In the genomic region with DNA sequence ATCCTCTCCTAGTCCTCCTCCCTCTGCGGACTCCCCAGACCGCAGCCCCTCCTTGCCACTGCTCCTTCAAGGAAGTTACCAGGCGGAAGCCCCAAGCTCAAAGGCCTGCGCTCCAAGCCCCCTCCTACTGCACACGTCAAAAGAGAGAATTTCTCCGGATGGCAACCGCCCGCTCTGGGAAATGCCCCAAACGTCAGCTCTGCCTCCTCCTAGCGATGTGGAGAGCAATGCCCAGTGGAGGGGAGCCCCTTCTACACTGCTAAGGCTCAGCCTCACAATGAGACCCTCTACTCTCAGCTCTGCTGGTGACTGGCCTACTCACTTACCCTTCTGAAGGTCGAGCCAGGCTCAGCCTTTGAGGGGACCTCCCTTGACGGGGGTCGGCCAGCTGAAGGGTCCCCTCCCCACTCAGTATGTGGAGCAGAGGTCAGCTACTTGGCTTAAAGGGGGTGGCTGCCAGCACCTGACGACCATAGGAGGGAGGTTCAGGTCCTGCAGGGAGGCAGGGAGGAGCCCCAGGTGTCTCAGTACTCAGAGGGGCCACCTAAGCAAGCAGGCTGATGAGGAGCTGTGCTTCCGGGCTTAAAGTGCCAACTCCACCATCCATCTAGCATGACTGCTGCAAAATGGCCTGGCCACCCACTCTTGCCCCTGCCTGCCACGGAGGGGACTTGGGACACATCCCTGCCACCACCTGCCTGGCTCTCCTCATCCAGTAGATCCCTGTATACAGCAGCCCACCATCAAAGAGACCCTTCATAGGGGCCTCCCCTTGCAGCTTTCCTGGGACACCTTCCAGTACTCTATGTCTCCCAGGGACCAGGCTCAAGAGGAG, we compare ENCODE assay signal across 8 mouse cellular contexts.
DNase-seq lines count a peak whose midpoint lies in the region; ATAC-seq and TF ChIP-seq lines count a peak whose summit lies in the region.

No protein-coding gene starts in this region.

- no peak for DNase-seq in CH12.LX (ENCODE audit: extremely low read depth)
- DNase-seq in brain, adult 2 months (ENCODE audit: low read depth, low spot score): peak; percentile 79
- no peak for DNase-seq in adrenal gland, postnatal 14 days
- DNase-seq in B cell, adult 2 months: no peak
- no peak for DNase-seq in gastrocnemius, adult 8-10 months (ENCODE audit: low spot score in 2 of 2)

- no peak for TF ChIP-seq EP300 in CH12.LX (IDR thresholded peaks at IDR 0.05; ENCODE audit: low read length)

- no peaks in the 10 kb centered on the region for H3K79me2 ChIP-seq in CH12.LX (replicated peaks; ENCODE audit: control insufficient read depth, extremely low read depth, insufficient read depth, poor library complexity, severe bottlenecking)

- peak; percentile 24 for ATAC-seq in forebrain, embryonic 16.5 days
- no peak for ATAC-seq in liver, embryonic 16.5 days (ENCODE audit: low read depth)
- no peak for ATAC-seq in granulocyte monocyte progenitor cell, adult 5-6 weeks (replicated peaks; ENCODE audit: poor library complexity, severe bottlenecking)

- H3K4me3 ChIP-seq in CH12.LX (replicated peaks in 1 of 3; ENCODE audit: low read depth in 2 of 3, low read length in 2 of 3, poor library complexity in 1 of 3): no peak overlapping the region
- H3K4me3 ChIP-seq in forebrain, embryonic 16.5 days (replicated peaks; ENCODE audit: low read length): peak overlapping the region; percentile 65
- H3K4me3 ChIP-seq in liver, embryonic 16.5 days (ENCODE audit: low read depth, low read length): peak overlapping the region; percentile 45

- H3K9me3 ChIP-seq in CH12.LX (replicated peaks; ENCODE audit: low read length): no peaks in the 10 kb centered on the region
- H3K9me3 ChIP-seq in forebrain, embryonic 16.5 days (ENCODE audit: control insufficient read depth, low read length): no peaks in the 10 kb centered on the region
- no peaks in the 10 kb centered on the region for H3K9me3 ChIP-seq in liver, embryonic 16.5 days (replicated peaks; ENCODE audit: control insufficient read depth, low read length)

- TF ChIP-seq POLR2A in CH12.LX (IDR thresholded peaks at IDR 0.05; ENCODE audit: low read depth, low read length): no peak

- peaks cover 0 to 3% of the 10 kb centered on the region in 2 experiments; a peak in 1 of 4 replicates for H3K4me1 ChIP-seq in CH12.LX (ENCODE audit: control insufficient read depth in 1 of 2, insufficient read depth in 2 of 2)
- peaks cover 25% of the 10 kb centered on the region for H3K4me1 ChIP-seq in forebrain, embryonic 16.5 days (replicated peaks; ENCODE audit: control insufficient read depth, insufficient read depth, low read length)
- no peaks in the 10 kb centered on the region; the same call in 1 of the 2 replicates for H3K4me1 ChIP-seq in liver, embryonic 16.5 days (ENCODE audit: control insufficient read depth, low read depth, low read length)

- WGBS in forebrain, embryonic 16.5 days: 5% methylated on average over 16 of the region's 16 CpGs
- WGBS in liver, embryonic 16.5 days (ENCODE audit: insufficient replicate concordance): 13% methylated on average over 16 of the region's 16 CpGs

- peaks cover 98% of the 10 kb centered on the region for H3K27me3 ChIP-seq in CH12.LX (replicated peaks)
- H3K27me3 ChIP-seq in forebrain, embryonic 16.5 days (replicated peaks; ENCODE audit: control insufficient read depth, insufficient read depth, low read length): no peaks in the 10 kb centered on the region
- H3K27me3 ChIP-seq in liver, embryonic 16.5 days (ENCODE audit: control insufficient read depth, insufficient read depth, low read depth, low read length): peaks cover 16% of the 10 kb centered on the region

- in situ Hi-C loops in CH12.LX (cut with MboI; ENCODE audit: low pct_ligation_motif_present, low pct_unique_long_range_greater_than_20kb, low sequenced_read_pairs): no loop called here

- TF ChIP-seq CTCF in CH12.LX (conservative IDR thresholded peaks at IDR 0.05 in 1 of 2, IDR thresholded peaks at IDR 0.05 in 1 of 2; ENCODE audit: low read depth in 2 of 2, low read length in 2 of 2): no peak

- H3K9ac ChIP-seq in CH12.LX (ENCODE audit: insufficient read depth, low read depth): no peak overlapping the region
- peak overlapping the region; percentile 75 for H3K9ac ChIP-seq in forebrain, embryonic 16.5 days (replicated peaks; ENCODE audit: low read depth, low read length)
- H3K9ac ChIP-seq in liver, embryonic 16.5 days (ENCODE audit: low read depth, low read length): peak overlapping the region; percentile 28; the same call in 1 of the 2 replicates

- no peak overlapping the region for H3K27ac ChIP-seq in CH12.LX (ENCODE audit: insufficient read depth, low read depth)
- peak overlapping the region; percentile 81 for H3K27ac ChIP-seq in forebrain, embryonic 16.5 days (ENCODE audit: low read length)
- no peak overlapping the region for H3K27ac ChIP-seq in liver, embryonic 16.5 days (ENCODE audit: low read length)

- dilution Hi-C loops in CH12.LX (cut with MboI; ENCODE audit: extremely low pct_ligation_motif_present, extremely low pct_unique_long_range_greater_than_20kb, low sequenced_read_pairs): no loop called here

- TF ChIP-seq RAD21 in CH12.LX (IDR thresholded peaks at IDR 0.05; ENCODE audit: low read depth, low read length): no peak

- H3K4me2 ChIP-seq in CH12.LX (ENCODE audit: insufficient read depth, low read depth, poor library complexity, severe bottlenecking): 0 out of 2 replicates have a peak overlapping the region, but pooled peaks have one; percentile 67
- peak overlapping the region; percentile 64 for H3K4me2 ChIP-seq in forebrain, embryonic 16.5 days (ENCODE audit: low read length)
- peak overlapping the region; percentile 34 for H3K4me2 ChIP-seq in liver, embryonic 16.5 days (ENCODE audit: low read depth, low read length)

- H3K36me3 ChIP-seq in CH12.LX (replicated peaks in 1 of 2; ENCODE audit: control insufficient read depth in 1 of 2, insufficient read depth in 1 of 2, low read length in 1 of 2): no peaks in the 10 kb centered on the region
- no peaks in the 10 kb centered on the region for H3K36me3 ChIP-seq in forebrain, embryonic 16.5 days (ENCODE audit: control insufficient read depth, insufficient read depth)
- H3K36me3 ChIP-seq in liver, embryonic 16.5 days (ENCODE audit: control insufficient read depth, insufficient read depth): no peaks in the 10 kb centered on the region

TF ChIP-seq in CH12.LX, 34 proteins besides CTCF, POLR2A, EP300 and RAD21:
- TF ChIP-seq ETS1 (conservative IDR thresholded peaks at IDR 0.05; ENCODE audit: low read depth, low read length): no peak
- no peak for TF ChIP-seq MXI1 (IDR thresholded peaks at IDR 0.05; ENCODE audit: low read depth, low read length)

Comparison
In these comparisons a context has a peak if more than half of its experiments do, and no peak if none do; other contexts are left out.
1. H3K4me3 ChIP-seq: peak in forebrain, embryonic 16.5 days (single experiment) and liver, embryonic 16.5 days (single experiment); none in CH12.LX (0 of 3).
2. Peak in every context shown above with its lines, with median percentiles within 50 percentile points of each other: H3K4me2 ChIP-seq.